Mouse (Mus musculus) megakaryocyte, embryonic 14.5 days (primary cell): Measurements from ENCODE around the gene Necap2.

Experiments
- FLI1 ChIP-seq: IDR thresholded peaks from 2 replicates; pipeline ENCODE4 v1.6.1; 2012; ENCODE audit warnings: low read length, inconsistent platforms, mixed read lengths
- GATA1 ChIP-seq: IDR thresholded peaks from 3 replicates; pipeline ENCODE4 v1.6.1; 2012; ENCODE audit warnings: mixed read lengths, low read length, inconsistent platforms, borderline replicate concordance

DNA sequence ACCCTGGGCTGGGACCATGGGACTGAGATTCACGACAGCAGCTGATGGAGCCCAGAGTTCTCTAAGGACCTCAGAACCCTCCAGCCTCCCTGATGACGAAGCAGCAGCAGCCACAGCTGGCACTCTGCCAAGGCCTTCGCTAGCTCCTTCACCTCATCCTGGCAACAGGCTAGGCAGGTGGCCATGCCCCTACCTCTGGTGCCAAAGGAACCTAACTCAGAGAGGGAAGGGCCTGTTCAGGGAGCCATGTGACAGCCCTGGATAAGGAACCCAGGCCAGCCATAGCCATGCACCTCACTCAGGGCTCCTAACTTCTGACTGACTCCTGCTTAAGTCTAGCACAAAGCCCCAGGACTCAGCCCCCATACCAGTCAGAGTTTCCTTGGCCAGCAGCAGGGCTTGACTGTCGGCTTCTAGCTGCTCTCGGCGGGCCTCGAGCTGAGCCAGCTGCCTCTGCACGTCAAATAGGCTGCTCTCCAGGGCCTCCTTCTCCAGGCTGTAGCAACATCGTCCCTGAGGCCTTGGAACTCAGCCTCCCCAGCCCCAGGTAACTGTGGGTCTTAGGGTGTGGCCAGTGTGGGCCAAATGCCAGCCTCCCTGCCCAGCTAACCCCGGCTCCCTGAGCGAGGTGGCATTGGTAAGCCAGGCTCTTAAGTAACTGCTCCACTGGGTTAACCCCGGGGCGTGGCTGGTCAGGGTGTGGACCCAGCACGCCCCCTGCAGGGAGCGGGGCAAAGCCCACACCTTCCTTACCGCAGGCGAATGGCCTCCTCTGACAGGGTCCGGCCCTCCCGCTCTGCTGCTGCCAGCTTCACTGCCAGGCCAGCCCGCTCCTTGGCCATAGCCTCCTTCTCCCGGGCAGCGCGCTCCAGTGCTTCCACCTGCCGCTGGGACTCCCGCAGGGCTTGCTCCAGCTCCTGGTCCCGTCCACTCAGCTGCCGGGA lies 44.3 kb downstream of the Necap2 start:
- TF ChIP-seq GATA1, result no peak
- no peak for TF ChIP-seq FLI1
